Mouse (Mus musculus): ENCODE results near the gene Snx29.

- TF ChIP-seq CTCF (IDR thresholded peaks at IDR 0.05; ENCODE audit: borderline replicate concordance, extremely low read depth, insufficient read depth, insufficient read length) (no peak), POLR2A (IDR thresholded peaks at IDR 0.05; ENCODE audit: borderline replicate concordance, extremely low read depth, insufficient read depth, insufficient read length, poor library complexity, severe bottlenecking) (no peak)
Observed at GRCm38 (mm10) chr16:11508341-11508740, 185.6 kb downstream of the Snx29 start.
